ENCODE assay signal across 8 mouse cellular contexts in the genomic region with DNA sequence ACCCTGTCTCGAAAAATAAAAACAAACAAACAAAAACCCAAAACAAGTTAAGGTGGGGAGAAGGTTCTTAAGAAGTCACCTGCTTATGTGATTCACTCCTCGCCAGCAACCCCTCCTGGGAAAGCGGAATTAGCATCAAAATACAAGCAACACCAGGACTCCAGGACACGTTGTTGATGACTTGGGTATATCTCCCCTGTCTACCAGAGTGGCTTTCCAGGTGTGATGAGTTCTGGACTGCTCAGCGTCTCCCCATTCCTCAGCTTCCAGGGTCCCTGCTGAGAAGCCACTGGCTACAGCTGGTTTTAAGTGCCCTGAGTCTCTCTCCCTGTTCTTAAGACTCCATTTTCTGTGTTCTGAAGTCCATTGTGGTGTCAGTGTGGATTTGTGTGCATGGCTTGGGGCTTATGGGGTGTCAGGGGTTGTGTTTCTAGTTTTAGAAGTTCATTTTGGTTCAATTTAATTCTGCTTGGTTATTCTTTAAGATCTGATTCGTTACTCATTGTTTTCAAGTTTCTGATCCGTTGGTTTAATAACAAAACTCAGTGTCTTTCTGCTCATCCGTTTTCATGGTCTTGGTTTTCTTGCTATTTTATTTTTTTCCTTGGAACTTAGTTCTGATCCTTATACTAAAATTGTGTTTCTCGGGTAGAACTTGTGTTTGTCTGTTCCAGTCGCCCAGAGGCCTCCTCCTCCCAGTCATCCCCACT. TPM values are rescaled to one million over a fixed set of nuclear protein-coding genes. Genes with fewer than 3 reads are reported as not detected.
DNase-seq lines count a peak whose midpoint lies in the region; ATAC-seq and TF ChIP-seq lines count a peak whose summit lies in the region.

No protein-coding gene starts in this region.

- TF ChIP-seq POLR2A in lung, adult 2 months (IDR thresholded peaks at IDR 0.05; ENCODE audit: borderline replicate concordance, extremely low read depth, low read depth, low read length): no peak
- TF ChIP-seq POLR2A in thymus, adult 2 months (IDR thresholded peaks at IDR 0.05; ENCODE audit: control insufficient read depth, extremely low read depth, insufficient read depth, low read length, poor library complexity): no peak

- H3K27me3 ChIP-seq in lung, embryonic 14.5 days (ENCODE audit: insufficient read depth, low read length): no peaks in the 10 kb centered on the region
- H3K27me3 ChIP-seq in forebrain, embryonic 13.5 days: no peaks in the 10 kb centered on the region
- H3K27me3 ChIP-seq in limb, embryonic 13.5 days: no peaks in the 10 kb centered on the region
- no peaks in the 10 kb centered on the region for H3K27me3 ChIP-seq in stomach, embryonic 14.5 days (ENCODE audit: control insufficient read depth, insufficient read depth, low read length)
- H3K27me3 ChIP-seq in thymus, adult 2 months (ENCODE audit: control insufficient read depth, insufficient read depth, low read length): no peaks in the 10 kb centered on the region

- no peak for ATAC-seq in lung, embryonic 14.5 days (ENCODE audit: insufficient read depth)
- no peak for ATAC-seq in forebrain, embryonic 13.5 days
- ATAC-seq in limb, embryonic 13.5 days (ENCODE audit: low FRiP score, low read depth): no peak
- ATAC-seq in stomach, embryonic 14.5 days (ENCODE audit: insufficient number of reproducible peaks, insufficient read depth, low FRiP score, low read depth): no peak

- peaks cover 15% of the 10 kb centered on the region for H3K4me1 ChIP-seq in lung, embryonic 14.5 days (ENCODE audit: insufficient read depth)
- no peaks in the 10 kb centered on the region for H3K4me1 ChIP-seq in lung, adult 2 months (ENCODE audit: control insufficient read depth, insufficient read depth, low read length)
- peaks cover 13% of the 10 kb centered on the region for H3K4me1 ChIP-seq in forebrain, embryonic 13.5 days
- H3K4me1 ChIP-seq in limb, embryonic 13.5 days: peaks cover 33% of the 10 kb centered on the region
- H3K4me1 ChIP-seq in stomach, embryonic 14.5 days (ENCODE audit: control insufficient read depth, insufficient read depth, low read length): peaks cover 16% of the 10 kb centered on the region
- peaks cover 3% of the 10 kb centered on the region; the same call in 1 of the 2 replicates for H3K4me1 ChIP-seq in thymus, adult 2 months (replicated peaks; ENCODE audit: control insufficient read depth, insufficient read depth, low read length)

- H3K9ac ChIP-seq in lung, embryonic 14.5 days: peak overlapping the region; percentile 66
- peak overlapping the region; percentile 43; the same call in 1 of the 2 replicates for H3K9ac ChIP-seq in forebrain, embryonic 13.5 days
- H3K9ac ChIP-seq in limb, embryonic 13.5 days: peak overlapping the region; percentile 70
- H3K9ac ChIP-seq in stomach, embryonic 14.5 days (replicated peaks; ENCODE audit: low read depth, low read length): no peak overlapping the region; the same call in 1 of the 2 replicates

- no peaks in the 10 kb centered on the region for H3K9me3 ChIP-seq in lung, embryonic 14.5 days (ENCODE audit: low read depth, low read length)
- H3K9me3 ChIP-seq in forebrain, embryonic 13.5 days (replicated peaks): no peaks in the 10 kb centered on the region
- no peaks in the 10 kb centered on the region for H3K9me3 ChIP-seq in limb, embryonic 13.5 days
- H3K9me3 ChIP-seq in stomach, embryonic 14.5 days (ENCODE audit: control insufficient read depth, low read depth, low read length): no peaks in the 10 kb centered on the region

- peak overlapping the region; percentile 93 for H3K27ac ChIP-seq in lung, embryonic 14.5 days (ENCODE audit: low read depth)
- H3K27ac ChIP-seq in forebrain, embryonic 13.5 days: no peak overlapping the region
- peak overlapping the region; percentile 90 for H3K27ac ChIP-seq in limb, embryonic 13.5 days
- H3K27ac ChIP-seq in stomach, embryonic 14.5 days (ENCODE audit: low read length): peak overlapping the region; percentile 88; the same call in 1 of the 2 replicates
- H3K27ac ChIP-seq in thymus, adult 2 months (ENCODE audit: control insufficient read depth, insufficient read depth, low read length): no peak overlapping the region

- H3K36me3 ChIP-seq in lung, embryonic 14.5 days (ENCODE audit: insufficient read depth): no peaks in the 10 kb centered on the region
- no peaks in the 10 kb centered on the region for H3K36me3 ChIP-seq in forebrain, embryonic 13.5 days (ENCODE audit: poor library complexity, severe bottlenecking)
- no peaks in the 10 kb centered on the region for H3K36me3 ChIP-seq in limb, embryonic 13.5 days
- no peaks in the 10 kb centered on the region; the same call in 1 of the 2 replicates for H3K36me3 ChIP-seq in stomach, embryonic 14.5 days (ENCODE audit: control insufficient read depth, insufficient read depth, low read length)
- no peaks in the 10 kb centered on the region for H3K36me3 ChIP-seq in thymus, adult 2 months (ENCODE audit: control insufficient read depth, insufficient read depth, low read length)

- TF ChIP-seq CTCF in lung, embryonic 14.5 days (IDR thresholded peaks at IDR 0.05; ENCODE audit: low read depth): no peak
- TF ChIP-seq CTCF in lung, adult 2 months (IDR thresholded peaks at IDR 0.05; ENCODE audit: insufficient read depth, low read length): no peak
- TF ChIP-seq CTCF in thymus, adult 2 months (IDR thresholded peaks at IDR 0.05; ENCODE audit: borderline replicate concordance, control insufficient read depth, extremely low read depth, insufficient read depth, low read length, poor library complexity): no peak

- WGBS in lung, embryonic 14.5 days: 60% methylated on average over 10 of the region's 10 CpGs
- WGBS in lung, adult 2 months: 70% methylated on average over 10 of the region's 10 CpGs
- WGBS in forebrain, embryonic 13.5 days: 62% methylated on average over 10 of the region's 10 CpGs
- 66% methylated on average over 10 of the region's 10 CpGs for WGBS in limb, embryonic 13.5 days
- 65% methylated on average over 10 of the region's 10 CpGs for WGBS in stomach, embryonic 14.5 days
- WGBS in thymus, adult 2 months: 89% methylated on average over 10 of the region's 10 CpGs

- H3K4me2 ChIP-seq in lung, embryonic 14.5 days: peak overlapping the region; percentile 73
- peak overlapping the region; percentile 57 for H3K4me2 ChIP-seq in forebrain, embryonic 13.5 days
- H3K4me2 ChIP-seq in limb, embryonic 13.5 days (replicated peaks): peak overlapping the region; percentile 74
- peak overlapping the region; percentile 43 for H3K4me2 ChIP-seq in stomach, embryonic 14.5 days (replicated peaks; ENCODE audit: low read depth, low read length)

- DNase-seq in lung, embryonic 14.5 days: no peak
- DNase-seq in lung, adult 2 months: no peak
- DNase-seq in embryo, embryonic 11 days: no peak
- DNase-seq in thymus, postnatal 0 days (ENCODE audit: low spot score): no peak
- DNase-seq in thymus, adult 2 months: no peak

- peak overlapping the region; percentile 32 for H3K4me3 ChIP-seq in lung, embryonic 14.5 days (ENCODE audit: low read depth, low read length)
- H3K4me3 ChIP-seq in lung, adult 2 months (replicated peaks; ENCODE audit: extremely low read depth, low read depth, low read length): no peak overlapping the region
- 0 out of 2 replicates have a peak overlapping the region, but pooled peaks have one; percentile 16 for H3K4me3 ChIP-seq in forebrain, embryonic 13.5 days
- H3K4me3 ChIP-seq in limb, embryonic 13.5 days: peak overlapping the region; percentile 39
- H3K4me3 ChIP-seq in stomach, embryonic 14.5 days (ENCODE audit: low read depth, low read length): peak overlapping the region; percentile 17; the same call in 1 of the 2 replicates
- H3K4me3 ChIP-seq in thymus, adult 2 months (ENCODE audit: control insufficient read depth, insufficient read depth, low read length): no peak overlapping the region

RNA-seq across cellular contexts. Expression of gene Snx9, which starts 7.7 kb away (rescaled TPM):
- polyA plus RNA-seq in lung, embryonic 14.5 days (2014; fragmentation: Nextera tagmentation; extraction: Ambion mirVana): 37.0 and 38.8 TPM in 2 replicates
- polyA plus RNA-seq in lung, adult 2 months (2012; rRNA removed): 26.7 and 31.4 TPM in 2 replicates
- 5.7 and 6.7 TPM in 2 replicates for polyA plus RNA-seq in forebrain, embryonic 13.5 days (2015; fragmentation: Nextera tagmentation; extraction: Ambion mirVana)
- polyA plus RNA-seq in limb, embryonic 13.5 days (2015; fragmentation: Nextera tagmentation; extraction: Ambion mirVana): 27.6 and 28.3 TPM in 2 replicates
- polyA plus RNA-seq in stomach, embryonic 14.5 days (2014; fragmentation: Nextera tagmentation; extraction: Ambion mirVana): 39.9 and 40.5 TPM in 2 replicates
- polyA plus RNA-seq in thymus, postnatal 0 days (2015; fragmentation: Nextera tagmentation; extraction: Ambion mirVana): 15.4 and 15.9 TPM in 2 replicates
- 11.2 and 12.5 TPM in 2 replicates for polyA plus RNA-seq in thymus, adult 2 months (2012; rRNA removed)

Comparison
In these comparisons a context has a peak if more than half of its experiments do, and no peak if none do; other contexts are left out.
1. H3K4me3 ChIP-seq: peak in lung, embryonic 14.5 days (single experiment), forebrain, embryonic 13.5 days (single experiment), limb, embryonic 13.5 days (single experiment) and stomach, embryonic 14.5 days (single experiment); none in lung, adult 2 months (single experiment) and thymus, adult 2 months (single experiment).
2. H3K27ac ChIP-seq: peak in lung, embryonic 14.5 days (single experiment), limb, embryonic 13.5 days (single experiment) and stomach, embryonic 14.5 days (single experiment); none in forebrain, embryonic 13.5 days (single experiment) and thymus, adult 2 months (single experiment).
3. Peak in every context shown above with its lines, with median percentiles within 50 percentile points of each other: H3K4me2 ChIP-seq.